Mouse (Mus musculus) hindbrain, embryonic 11.5 days (tissue): ENCODE measurements around the gene Tmem11. TPM values are rescaled to one million over a fixed set of nuclear protein-coding genes. Genes with fewer than 3 reads are reported as not detected.

Experiments used
- ATAC-seq: fragments of 200-750 bp; cut with Nextera tagmentation; 2 replicates; pipeline ENCODE4 v1.8.0; 2017; ENCODE audit warnings: mild to moderate bottlenecking, moderate TSS enrichment, moderate library complexity; ENCODE audit not compliant: low FRiP score
- DNase-seq: peaks from one replicate; pipeline ENCODE4 v3.0.0-alpha.2; 2015; ENCODE audit warnings: low spot score
- H3K27ac ChIP-seq: fragments of 300-500 bp; sonication (generic); 2 replicates; pipeline ENCODE4 v1.5.1; 2014; ENCODE audit warnings: mild to moderate bottlenecking, low read depth, low read length
- H3K27me3 ChIP-seq: fragments of 300-500 bp; sonication (generic); 2 replicates; pipeline ENCODE4 v1.6.1; 2014; ENCODE audit warnings: mild to moderate bottlenecking, low read length, moderate library complexity, mixed read lengths; ENCODE audit not compliant: control insufficient read depth, insufficient read depth
- H3K36me3 ChIP-seq: fragments of 300-500 bp; sonication (generic); 2 replicates; pipeline ENCODE4 v1.6.1; 2014; ENCODE audit warnings: mild to moderate bottlenecking, low read length, moderate library complexity, mixed read lengths; ENCODE audit not compliant: control insufficient read depth, insufficient read depth
- H3K4me1 ChIP-seq: fragments of 300-500 bp; sonication (generic); replicated peaks from 2 replicates; pipeline ENCODE4 v1.6.1; 2014; ENCODE audit warnings: low read length, mixed read lengths; ENCODE audit not compliant: control insufficient read depth, insufficient read depth
- H3K4me2 ChIP-seq: fragments of 300-500 bp; sonication (generic); replicated peaks from 2 replicates; pipeline ENCODE4 v1.6.1; 2014; ENCODE audit warnings: mild to moderate bottlenecking, low read depth, low read length
- H3K4me3 ChIP-seq: fragments of 300-500 bp; sonication (generic); 2 replicates; pipeline ENCODE4 v1.5.1; 2014; ENCODE audit warnings: low read depth, low read length
- H3K9ac ChIP-seq: fragments of 300-500 bp; sonication (generic); 2 replicates; pipeline ENCODE4 v1.6.1; 2014; ENCODE audit warnings: low read depth, low read length
- H3K9me3 ChIP-seq: fragments of 300-500 bp; sonication (generic); 2 replicates; pipeline ENCODE4 v1.6.1; 2016; ENCODE audit warnings: low read length; ENCODE audit not compliant: control insufficient read depth
- WGBS: fragments of 180-500 bp; shearing (Covaris S2); extraction: QIAGEN DNeasy Blood & Tissue Kit; methylation state at CpG from one replicate; pipeline ENCODE4 v1.1.7; 2014; 5-methylcytosine and 5-hydroxymethylcytosine counted together
- polyA plus RNA-seq: library from polyadenylated mRNA; unstranded; fragments of >200 nt; fragmentation: Nextera tagmentation; extraction: Ambion mirVana; gene quantifications from 2 replicates; pipeline ENCODE4 v1.2.1, GENCODE M21; 2014

Gene Tmem11
- polyA plus RNA-seq, 1 experiment from 2014 or later: 62.4 TPM

- Histone ChIP-seq H3K9me3 (no peaks in the 10 kb centered on the region), H3K36me3 (no peaks in the 10 kb centered on the region), H3K4me2 (peak within 1 kb of the TSS; percentile 81), H3K27ac (peak within 1 kb of the TSS; percentile 45; the same call in 1 of the 2 replicates), H3K4me1 (no peaks in the 10 kb centered on the region), H3K27me3 (no peaks in the 10 kb centered on the region), H3K9ac (peak within 1 kb of the TSS; percentile 69), H3K4me3 (peak within 1 kb of the TSS; percentile 72)
- peak; percentile 84 for DNase-seq
- under 1% methylated on average over 34 of the region's 34 CpGs for WGBS
- ATAC-seq: peak; percentile 90
Observed at GRCm38 (mm10) chr11:60830433-60831052, 48.5 kb downstream of the Tmem11 start, which contains the start of gene Dhrs7b. Gene Dhrs7b, plus strand, starts transcription at chr11:60830631.

GRCm38 (mm10) chr11:60828903-60829302, 50.2 kb downstream of the Tmem11 start:
- Histone ChIP-seq H3K27me3 (no peaks in the 10 kb centered on the region), H3K4me1 (no peaks in the 10 kb centered on the region), H3K4me3 (no peak overlapping the region), H3K27ac (no peak overlapping the region), H3K4me2 (no peak overlapping the region), H3K9ac (no peak overlapping the region), H3K36me3 (no peaks in the 10 kb centered on the region), H3K9me3 (no peaks in the 10 kb centered on the region)
- DNase-seq (no peak), ATAC-seq (no peak)
- 41% methylated on average over 2 of the region's 2 CpGs for WGBS

GRCm38 (mm10) chr11:60827241-60827945, 51.7 kb downstream of the Tmem11 start:
- no peak overlapping the region for H3K27ac ChIP-seq
- H3K4me2 ChIP-seq: no peak overlapping the region
- no peak overlapping the region for H3K4me3 ChIP-seq
- no peak overlapping the region for H3K9ac ChIP-seq
- no peak for DNase-seq
- H3K4me1 ChIP-seq: no peaks in the 10 kb centered on the region
- no peak for ATAC-seq
- H3K9me3 ChIP-seq: no peaks in the 10 kb centered on the region
- H3K27me3 ChIP-seq: no peaks in the 10 kb centered on the region
- WGBS: 66% methylated on average over 4 of the region's 4 CpGs
- H3K36me3 ChIP-seq: no peaks in the 10 kb centered on the region

- ATAC-seq: no peak
- WGBS: 63% methylated on average over 1 of the region's 1 CpGs
- H3K4me3 ChIP-seq: no peak overlapping the region
- H3K9me3 ChIP-seq: no peaks in the 10 kb centered on the region
- H3K36me3 ChIP-seq: no peaks in the 10 kb centered on the region
- no peaks in the 10 kb centered on the region for H3K27me3 ChIP-seq
- no peak overlapping the region for H3K27ac ChIP-seq
- H3K9ac ChIP-seq: no peak overlapping the region
- no peak for DNase-seq
- H3K4me1 ChIP-seq: no peaks in the 10 kb centered on the region
- H3K4me2 ChIP-seq: no peak overlapping the region
Observed at GRCm38 (mm10) chr11:60826700-60827099, 52.4 kb downstream of the Tmem11 start.

GRCm38 (mm10) chr11:60825191-60825590, 53.9 kb downstream of the Tmem11 start:
- Histone ChIP-seq H3K4me1 (no peaks in the 10 kb centered on the region), H3K27me3 (no peaks in the 10 kb centered on the region), H3K36me3 (no peaks in the 10 kb centered on the region), H3K4me3 (no peak overlapping the region), H3K9me3 (no peaks in the 10 kb centered on the region), H3K4me2 (no peak overlapping the region), H3K9ac (no peak overlapping the region), H3K27ac (no peak overlapping the region)
- WGBS: 83% methylated on average over 3 of the region's 3 CpGs
- ATAC-seq: no peak
- no peak for DNase-seq

GRCm38 (mm10) chr11:60823771-60824170, 55.3 kb downstream of the Tmem11 start:
- H3K9me3 ChIP-seq: no peaks in the 10 kb centered on the region
- no peak overlapping the region for H3K9ac ChIP-seq
- no peak overlapping the region for H3K4me2 ChIP-seq
- no peak for DNase-seq
- H3K4me3 ChIP-seq: no peak overlapping the region
- no peaks in the 10 kb centered on the region for H3K27me3 ChIP-seq
- no peak for ATAC-seq
- WGBS: 67% methylated on average over 2 of the region's 2 CpGs
- H3K27ac ChIP-seq: no peak overlapping the region
- no peaks in the 10 kb centered on the region for H3K36me3 ChIP-seq
- no peaks in the 10 kb centered on the region for H3K4me1 ChIP-seq

- Histone ChIP-seq H3K36me3 (no peaks in the 10 kb centered on the region), H3K4me2 (no peak overlapping the region), H3K9ac (no peak overlapping the region), H3K4me3 (no peak overlapping the region), H3K27ac (no peak overlapping the region), H3K9me3 (no peaks in the 10 kb centered on the region), H3K27me3 (no peaks in the 10 kb centered on the region), H3K4me1 (no peaks in the 10 kb centered on the region)
- ATAC-seq (no peak), DNase-seq (no peak)
- WGBS: 69% methylated on average over 5 of the region's 5 CpGs
Observed at GRCm38 (mm10) chr11:60816398-60816797, 62.7 kb downstream of the Tmem11 start.
